Mouse (Mus musculus) adrenal gland, adult (tissue): ENCODE results near the gene Vash2.

ENCODE experiments used
- DNase-seq, 2 experiments: peaks; one replicate each; pipeline ENCODE4 v3.0.0; 2022 to 2023; ENCODE audit warnings: low spot score in 1 of 2; ENCODE audit not compliant: inconsistent age in 2 of 2

Vash2 gene

GRCm38 (mm10) chr1:190976887-190977573 lies 2.1 kb downstream of the Vash2 start:
- DNase-seq: peak in 1 of 2 experiments; percentile 29

GRCm38 (mm10) chr1:190974833-190975232 lies 4.3 kb downstream of the Vash2 start:
- DNase-seq: no peak

DNA sequence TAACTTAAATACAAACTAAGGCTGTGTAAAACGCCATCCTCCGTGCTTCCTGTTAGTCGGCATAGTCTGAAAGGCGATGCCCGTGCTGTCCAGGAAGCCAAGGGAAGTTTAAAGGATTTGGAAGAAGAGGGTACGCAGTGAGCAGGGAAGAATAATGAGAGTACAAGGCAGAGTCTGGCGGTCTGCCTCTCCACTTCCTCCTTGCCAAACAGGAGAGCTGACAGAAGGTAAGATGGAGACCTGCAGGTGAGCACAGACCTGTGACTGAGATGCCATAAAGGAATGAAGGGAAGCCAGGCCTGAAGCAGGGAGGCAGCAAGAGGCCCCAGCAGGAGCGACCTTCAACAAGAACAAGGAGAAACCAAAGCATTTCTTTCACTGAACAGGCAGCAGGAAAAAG lies 4.9 kb downstream of the Vash2 start:
- DNase-seq: no peak

- no peak for DNase-seq
These were observed 6.4 kb downstream of the Vash2 start for GRCm38 (mm10) chr1:190972612-190973192.

DNA sequence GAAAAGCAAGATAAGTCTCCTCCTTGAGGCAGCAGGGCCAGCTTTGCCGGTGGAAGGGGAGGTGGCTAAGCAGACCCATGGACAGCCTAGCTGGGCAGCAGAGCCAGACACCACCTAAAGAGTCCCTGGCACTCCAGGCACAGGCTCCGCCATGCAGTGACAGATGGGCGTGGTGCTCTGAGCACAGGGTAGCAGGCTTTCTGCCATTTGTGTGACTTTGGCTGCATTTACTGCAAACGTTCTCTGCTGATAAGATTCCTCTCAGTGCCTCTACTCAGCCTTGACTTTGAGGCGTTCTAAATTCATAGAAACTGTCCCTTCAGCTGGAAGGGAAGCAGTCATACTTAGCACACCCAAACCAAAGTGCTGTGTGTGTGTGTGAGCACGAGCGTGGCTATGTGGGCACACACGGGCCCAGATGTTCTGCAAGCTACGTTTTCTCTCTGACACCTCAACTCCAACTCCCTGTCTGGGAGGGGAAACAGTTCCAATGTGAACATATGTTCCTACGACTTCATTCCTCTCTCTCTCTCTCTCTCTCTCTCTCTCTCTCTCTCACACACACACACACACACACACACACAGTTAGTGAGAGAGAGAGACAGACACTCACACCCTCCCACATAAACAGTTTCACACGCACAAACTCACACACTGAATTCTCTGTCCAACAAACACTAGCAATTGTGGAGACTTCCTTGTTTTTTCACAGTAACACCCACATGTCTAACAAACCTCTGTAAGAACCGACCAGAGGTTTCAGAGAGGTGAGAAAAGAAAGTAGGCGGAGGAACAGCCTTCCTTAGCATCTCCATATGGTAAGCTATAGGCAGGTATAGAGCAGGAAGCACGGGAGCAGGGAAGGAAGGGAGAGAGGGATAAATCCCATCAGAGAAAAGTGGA lies 7.1 kb downstream of the Vash2 start:
- no peak for DNase-seq

GRCm38 (mm10) chr1:190968010-190968409 lies 11.1 kb downstream of the Vash2 start:
- no peak for DNase-seq

DNA sequence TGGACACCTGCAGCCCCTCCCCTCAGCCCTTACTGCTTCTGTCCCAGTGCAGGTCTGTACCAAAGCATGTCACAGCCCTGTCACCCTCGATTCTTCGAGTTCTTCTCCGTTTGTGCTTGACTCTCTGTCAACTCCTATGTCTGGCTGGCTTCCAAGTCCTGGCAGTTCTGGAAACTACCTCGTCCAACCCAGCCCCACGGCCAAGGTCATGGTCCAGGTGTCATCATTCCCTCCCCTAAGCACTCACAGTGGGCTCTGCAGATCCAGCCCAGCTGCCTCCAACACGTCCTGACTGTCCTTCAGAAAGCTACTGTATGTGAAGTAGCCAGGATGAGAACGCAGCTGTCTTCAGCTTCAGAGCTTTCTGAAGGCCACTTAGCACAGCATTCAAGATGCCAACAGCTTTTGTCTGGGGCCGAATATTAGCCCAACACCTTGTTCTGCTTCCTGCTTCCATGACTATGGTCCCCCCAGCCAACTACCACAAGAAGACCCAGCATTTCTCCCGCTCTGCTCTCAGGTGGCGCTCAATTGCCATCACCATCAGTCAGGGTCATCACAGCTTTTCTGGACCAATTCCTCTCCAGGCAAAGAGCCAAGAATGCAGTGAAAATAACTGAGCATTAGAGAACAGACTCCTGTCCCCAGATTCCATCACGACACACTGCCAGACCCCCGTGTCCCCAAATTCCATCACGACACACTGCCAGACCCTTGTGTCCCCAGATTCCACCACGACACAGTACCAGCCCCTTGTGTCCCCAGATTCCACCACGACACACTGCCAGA lies 13.9 kb downstream of the Vash2 start:
- DNase-seq: peak in 1 of 2 experiments; percentile 33

DNA sequence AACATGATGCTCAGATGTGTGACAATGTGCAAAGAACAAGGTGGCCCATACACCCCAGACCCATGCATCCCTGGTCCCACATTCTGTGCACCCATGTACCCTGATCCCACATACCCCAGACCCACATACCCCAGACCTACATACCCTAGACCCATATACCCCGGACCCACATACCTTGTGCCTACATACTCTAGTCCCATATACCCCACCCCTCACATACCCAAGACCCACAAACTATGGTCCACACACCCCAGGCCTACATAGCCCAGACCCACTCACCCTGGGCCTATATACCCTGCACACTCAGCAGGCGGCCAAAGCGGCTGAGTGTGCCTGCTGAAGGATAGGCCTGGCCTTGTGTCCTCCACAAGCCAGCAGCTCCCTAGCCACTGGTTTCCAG lies 16.3 kb downstream of the Vash2 start:
- no peak for DNase-seq

DNA sequence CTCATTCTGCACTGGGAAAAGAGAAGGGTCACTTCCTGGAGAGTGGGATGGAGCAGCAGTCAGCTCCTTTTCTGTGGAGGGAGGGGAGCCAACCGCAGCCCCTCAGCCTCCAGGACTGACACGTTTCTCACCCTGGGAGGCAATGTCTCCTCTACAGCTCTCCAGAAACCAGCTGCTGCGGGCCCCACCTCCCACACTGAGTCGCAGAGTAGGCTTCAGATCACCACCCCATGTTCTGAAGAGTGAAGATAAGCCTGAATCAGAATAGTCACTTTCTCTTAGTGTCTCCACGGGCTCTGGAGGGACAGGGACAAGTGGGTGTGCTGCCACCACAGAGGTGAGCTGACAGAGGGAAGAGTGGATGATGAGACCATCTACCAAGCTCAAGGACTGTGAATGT lies 20.3 kb downstream of the Vash2 start:
- DNase-seq: no peak

DNA sequence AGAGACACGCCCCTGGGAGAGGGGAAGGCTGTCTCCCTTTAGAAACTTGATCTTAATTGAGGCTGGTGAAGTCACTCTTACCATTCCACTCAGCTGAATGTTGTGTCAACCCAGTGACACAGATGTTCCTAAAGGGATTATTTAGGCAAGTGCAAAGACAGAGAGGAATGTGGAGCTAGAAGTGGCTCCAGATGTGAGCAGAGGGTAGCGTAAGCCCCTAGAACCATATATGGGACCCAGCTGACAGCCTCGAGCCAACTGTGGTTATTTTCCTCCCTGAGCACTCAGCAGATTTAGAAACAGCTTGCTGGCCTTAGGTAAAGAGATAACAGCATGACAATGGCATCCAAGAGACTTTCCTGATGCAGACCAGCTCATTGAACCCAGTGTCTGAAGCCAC lies 26.1 kb downstream of the Vash2 start:
- no peak for DNase-seq

DNA sequence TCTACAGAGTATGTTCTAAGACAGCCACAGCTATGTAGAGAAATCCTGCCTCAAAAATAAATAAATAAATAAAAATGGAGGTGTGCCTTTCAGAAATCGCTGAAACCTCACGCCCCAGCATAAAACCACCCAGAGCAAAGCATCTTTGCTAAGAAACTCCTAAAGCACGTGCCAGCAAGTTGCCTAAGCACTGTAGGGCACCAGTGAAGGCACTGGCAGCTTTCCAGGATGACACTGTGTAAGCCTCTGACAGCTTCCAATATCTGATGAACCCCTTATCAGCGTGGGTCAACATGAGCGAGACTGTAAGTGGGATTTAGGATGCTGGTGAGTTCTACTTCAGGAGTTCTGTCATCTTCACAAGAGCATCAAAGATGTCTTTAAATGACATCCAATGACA lies 28.1 kb downstream of the Vash2 start:
- peak in 1 of 2 experiments; percentile 41 for DNase-seq

GRCm38 (mm10) chr1:190948846-190949245 lies 30.2 kb downstream of the Vash2 start:
- no peak for DNase-seq

GRCm38 (mm10) chr1:190948439-190948838 lies 30.7 kb downstream of the Vash2 start:
- DNase-seq: peak; percentile 64 to 84

DNA sequence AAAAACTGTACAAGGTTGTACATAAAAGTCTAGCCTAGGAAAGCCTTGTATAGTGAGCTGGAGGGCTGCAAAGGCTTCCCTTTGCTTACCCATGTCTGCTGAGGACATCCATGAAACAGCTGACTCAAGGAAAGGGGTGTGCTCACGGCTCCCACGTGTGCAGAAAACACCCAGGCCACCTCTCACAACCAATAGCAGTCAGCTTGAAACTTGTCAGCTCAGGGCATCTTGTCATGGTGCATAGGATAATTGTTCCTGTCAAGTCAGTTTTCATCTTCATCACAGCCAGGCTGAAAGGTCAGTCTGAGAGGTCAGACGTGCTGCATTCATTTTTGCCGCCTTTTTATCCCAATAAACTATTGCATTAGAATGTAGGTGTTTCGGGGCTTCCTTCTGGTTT lies 31.1 kb downstream of the Vash2 start:
- DNase-seq: no peak

DNA sequence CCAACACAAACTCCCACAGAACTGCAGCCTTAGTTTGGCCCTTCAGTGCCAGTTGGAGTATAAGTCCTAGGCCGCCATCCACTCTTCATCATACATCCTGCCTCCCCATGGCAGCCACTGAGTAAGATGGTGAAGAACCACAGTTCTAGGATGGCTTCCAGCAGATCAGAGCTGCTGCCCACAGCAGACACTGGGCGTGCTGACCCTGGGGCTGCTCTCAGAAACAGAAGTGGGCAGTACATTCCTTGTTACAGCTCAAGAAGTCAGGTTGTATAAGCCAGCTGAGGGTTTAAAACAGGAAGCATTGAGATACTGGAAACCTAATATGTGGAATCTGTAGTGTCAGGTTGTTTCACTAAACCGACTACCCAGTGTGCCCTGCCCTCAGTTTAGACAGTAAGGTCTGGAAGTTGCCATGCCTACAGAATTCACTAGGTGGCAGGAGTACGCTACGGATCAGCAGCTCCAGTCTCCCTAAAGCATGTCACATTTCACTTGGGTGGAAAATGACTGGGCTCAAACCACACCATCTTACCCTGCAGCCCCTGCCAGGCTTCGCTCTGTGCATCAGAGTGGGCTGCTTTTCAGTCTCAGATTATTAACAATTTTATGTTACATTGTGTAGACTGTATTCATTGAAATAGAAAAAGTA lies 34.9 kb downstream of the Vash2 start:
- peak; percentile 69 to 92 for DNase-seq

- no peak for DNase-seq
These were observed 39.3 kb downstream of the Vash2 start for GRCm38 (mm10) chr1:190939803-190940202.

DNA sequence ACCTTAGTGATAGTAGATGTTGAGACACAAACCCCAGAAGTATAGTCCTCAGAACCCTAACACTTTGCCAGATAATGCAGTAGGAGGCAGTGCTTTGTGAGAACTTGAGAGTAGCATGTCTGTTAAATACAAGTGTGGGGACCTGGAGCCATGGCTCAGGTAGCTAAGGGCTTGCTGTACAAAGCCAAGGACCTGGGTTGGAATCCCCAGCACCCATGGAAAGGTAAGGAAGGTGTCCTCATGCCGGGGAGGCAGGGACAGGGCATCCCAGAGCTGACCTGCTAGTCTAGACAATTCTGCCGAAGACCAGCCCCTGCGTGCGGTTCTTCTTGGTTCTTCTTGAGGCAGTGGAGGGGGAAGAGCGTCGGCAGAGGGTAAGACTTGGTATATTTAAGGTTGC lies 48.9 kb downstream of the Vash2 start:
- no peak for DNase-seq

DNA sequence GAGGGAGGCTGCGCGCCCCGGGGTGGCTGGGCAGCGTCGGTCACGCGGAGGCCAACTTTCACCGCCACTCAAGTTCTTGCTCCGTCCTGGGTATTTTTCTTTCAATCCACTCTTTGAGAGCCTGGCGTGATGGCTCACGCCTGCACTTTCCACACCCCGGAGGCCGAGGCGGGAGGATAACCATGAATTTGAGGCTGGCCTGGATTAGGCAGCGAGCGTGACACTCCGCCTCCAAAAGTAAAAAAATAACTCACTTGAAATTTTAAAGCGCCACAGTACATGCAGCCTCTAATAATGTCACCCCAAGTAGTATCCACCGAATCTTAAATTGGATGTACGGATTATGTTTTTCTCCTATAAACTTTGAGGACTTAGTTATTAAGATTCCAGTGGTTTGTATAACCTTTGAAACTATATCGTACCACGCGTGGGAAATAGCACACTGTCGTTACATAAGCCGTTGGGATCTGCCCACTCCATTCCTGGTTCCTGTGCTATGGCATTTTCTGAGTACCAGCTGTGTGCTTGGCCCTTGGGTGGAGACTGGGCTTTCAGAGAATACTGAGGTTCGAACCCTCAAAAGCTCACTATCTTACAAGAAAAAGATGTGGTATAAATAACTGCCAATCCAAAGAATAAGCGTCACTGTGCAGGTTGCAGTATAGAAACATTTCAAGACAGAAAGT lies 49.9 kb downstream of the Vash2 start:
- DNase-seq: peak; percentile 58 to 88

GRCm38 (mm10) chr1:190928370-190929009 lies 50.6 kb downstream of the Vash2 start:
- DNase-seq: peak; percentile 98 to 99
